ENCODE assay signal across 9 mouse cellular contexts in genomic region chr12:9573682-9574081, GRCm38 (mm10). TPM values are rescaled to one million over a fixed set of nuclear protein-coding genes. Genes with fewer than 3 reads are reported as not detected.
A peak's percentile ranks its signal among the peaks of the same experiment; 100 is the strongest.
DNase-seq lines count a peak whose midpoint lies in the region; ATAC-seq and TF ChIP-seq lines count a peak whose summit lies in the region.
"Had no signal": no experiment of that assay in that cellular context is flagged by ENCODE, and none has a peak within 500 bp of the region (broad histone marks: within the 10 kb centered on the region; RNA-seq: fewer than 3 reads in every experiment).

No protein-coding gene starts in this region.

- peaks cover 36% of the 10 kb centered on the region for H3K27me3 ChIP-seq in lung, embryonic 16.5 days (ENCODE audit: control insufficient read depth, insufficient read depth, low read depth, low read length)
- peaks cover 74% of the 10 kb centered on the region for H3K27me3 ChIP-seq in hindbrain, embryonic 11.5 days (ENCODE audit: control insufficient read depth, insufficient read depth, low read length)
- H3K27me3 ChIP-seq in liver, embryonic 15.5 days = peaks cover 91% of the 10 kb centered on the region
- peaks cover 6% of the 10 kb centered on the region; the same call in 1 of the 2 replicates for H3K27me3 ChIP-seq in stomach, postnatal 0 days (ENCODE audit: control insufficient read depth, insufficient read depth, low read length)
- H3K27me3 ChIP-seq: Patski had no signal

- no peak for TF ChIP-seq POLR2A in lung, adult 2 months (IDR thresholded peaks at IDR 0.05; ENCODE audit: borderline replicate concordance, extremely low read depth, low read depth, low read length)

- H3K9me3 ChIP-seq in lung, embryonic 16.5 days (ENCODE audit: control insufficient read depth, low read length) = no peaks in the 10 kb centered on the region
- no peaks in the 10 kb centered on the region for H3K9me3 ChIP-seq in hindbrain, embryonic 11.5 days (ENCODE audit: control insufficient read depth, low read length)
- no peaks in the 10 kb centered on the region for H3K9me3 ChIP-seq in liver, embryonic 15.5 days (replicated peaks)
- H3K9me3 ChIP-seq in stomach, postnatal 0 days (ENCODE audit: control insufficient read depth, low read length) = no peaks in the 10 kb centered on the region

- H3K4me1 ChIP-seq in lung, embryonic 16.5 days (replicated peaks; ENCODE audit: control insufficient read depth, insufficient read depth, low read length) = peaks cover 9% of the 10 kb centered on the region
- H3K4me1 ChIP-seq in lung, adult 2 months (ENCODE audit: control insufficient read depth, insufficient read depth, low read length) = 0 out of 2 replicates have a peak, but pooled peaks cover 3% of the 10 kb centered on the region
- H3K4me1 ChIP-seq in hindbrain, embryonic 11.5 days (replicated peaks; ENCODE audit: control insufficient read depth, insufficient read depth, low read length) = no peaks in the 10 kb centered on the region
- no peaks in the 10 kb centered on the region for H3K4me1 ChIP-seq in liver, embryonic 15.5 days (replicated peaks)
- H3K4me1 ChIP-seq in stomach, postnatal 0 days (replicated peaks; ENCODE audit: control insufficient read depth, insufficient read depth) = no peaks in the 10 kb centered on the region

- 9% methylated on average over 12 of the region's 12 CpGs for WGBS in lung, embryonic 16.5 days
- 13% methylated on average over 12 of the region's 12 CpGs for WGBS in lung, adult 2 months
- 2% methylated on average over 12 of the region's 12 CpGs for WGBS in hindbrain, embryonic 11.5 days
- WGBS in liver, embryonic 15.5 days (ENCODE audit: insufficient replicate concordance) = 4% methylated on average over 12 of the region's 12 CpGs
- 13% methylated on average over 12 of the region's 12 CpGs for WGBS in stomach, postnatal 0 days

- no peak for TF ChIP-seq CTCF in lung, adult 2 months (IDR thresholded peaks at IDR 0.05; ENCODE audit: insufficient read depth, low read length)
- no peak for TF ChIP-seq CTCF in stomach, postnatal 0 days (IDR thresholded peaks at IDR 0.05; ENCODE audit: low read depth)

- peak overlapping the region; percentile 74 for H3K4me2 ChIP-seq in lung, embryonic 16.5 days (ENCODE audit: low read depth, low read length)
- H3K4me2 ChIP-seq in hindbrain, embryonic 11.5 days (replicated peaks; ENCODE audit: low read depth, low read length) = peak overlapping the region; percentile 68
- H3K4me2 ChIP-seq in liver, embryonic 15.5 days = peak overlapping the region; percentile 53
- H3K4me2 ChIP-seq in stomach, postnatal 0 days (replicated peaks; ENCODE audit: low read depth) = peak overlapping the region; percentile 60

- no peaks in the 10 kb centered on the region for H3K36me3 ChIP-seq in lung, embryonic 16.5 days (ENCODE audit: control insufficient read depth, insufficient read depth, low read length)
- H3K36me3 ChIP-seq in hindbrain, embryonic 11.5 days (ENCODE audit: control insufficient read depth, insufficient read depth, low read length) = no peaks in the 10 kb centered on the region
- no peaks in the 10 kb centered on the region for H3K36me3 ChIP-seq in liver, embryonic 15.5 days (replicated peaks)
- no peaks in the 10 kb centered on the region for H3K36me3 ChIP-seq in stomach, postnatal 0 days (ENCODE audit: control insufficient read depth, insufficient read depth, low read length)

- H3K4me3 ChIP-seq in lung, embryonic 16.5 days (ENCODE audit: low read length) = peak overlapping the region; percentile 61
- no peak overlapping the region for H3K4me3 ChIP-seq in lung, adult 2 months (replicated peaks; ENCODE audit: extremely low read depth, low read depth, low read length)
- H3K4me3 ChIP-seq in hindbrain, embryonic 11.5 days (ENCODE audit: low read depth, low read length) = peak overlapping the region; percentile 34
- 0 out of 2 replicates have a peak overlapping the region, but pooled peaks have one; percentile 35 for H3K4me3 ChIP-seq in liver, embryonic 15.5 days (replicated peaks)
- H3K4me3 ChIP-seq in stomach, postnatal 0 days (ENCODE audit: low read depth, low read length) = peak overlapping the region; percentile 60

- no peak overlapping the region for H3K27ac ChIP-seq in lung, embryonic 16.5 days (ENCODE audit: low read length)
- H3K27ac ChIP-seq in hindbrain, embryonic 11.5 days (ENCODE audit: low read depth, low read length) = no peak overlapping the region
- no peak overlapping the region for H3K27ac ChIP-seq in liver, embryonic 15.5 days (replicated peaks)
- H3K27ac ChIP-seq in stomach, postnatal 0 days (replicated peaks) = peak overlapping the region; percentile 31; the same call in 1 of the 2 replicates
- H3K27ac ChIP-seq: macrophage had no signal

- peak; percentile 15; the same call in 1 of the 2 replicates for ATAC-seq in lung, embryonic 16.5 days (ENCODE audit: low read depth)
- ATAC-seq in hindbrain, embryonic 11.5 days (ENCODE audit: low FRiP score) = no peak
- no peak for ATAC-seq in liver, embryonic 15.5 days (ENCODE audit: insufficient read depth)
- ATAC-seq in stomach, postnatal 0 days (ENCODE audit: low FRiP score, low TSS enrichment) = no peak
- no peak for ATAC-seq in erythroid progenitor cell, adult 5-6 weeks (replicated peaks; ENCODE audit: low FRiP score, poor library complexity, severe bottlenecking)
- ATAC-seq: Patski had no signal

- DNase-seq in lung, adult 2 months = no peak
- peak; percentile 43 for DNase-seq in hindbrain, embryonic 11.5 days (ENCODE audit: low spot score)
- DNase-seq in stomach, postnatal 0 days (ENCODE audit: low spot score) = no peak
- no peak for DNase-seq in lung, postnatal 4 days

- peak overlapping the region; percentile 31 for H3K9ac ChIP-seq in lung, embryonic 16.5 days (ENCODE audit: low read length)
- H3K9ac ChIP-seq in hindbrain, embryonic 11.5 days (ENCODE audit: low read depth, low read length) = no peak overlapping the region
- no peak overlapping the region for H3K9ac ChIP-seq in liver, embryonic 15.5 days
- H3K9ac ChIP-seq in stomach, postnatal 0 days (ENCODE audit: low read length) = peak overlapping the region; percentile 18; the same call in 1 of the 2 replicates

- TF ChIP-seq EP300 in stomach, postnatal 0 days (optimal IDR thresholded peaks at IDR 0.05) = no peak

RNA-seq across cellular contexts. Expression of gene Osr1, which starts 3.8 kb away (rescaled TPM):
- polyA plus RNA-seq in lung, embryonic 16.5 days (2015; fragmentation: Nextera tagmentation; extraction: Ambion mirVana) = 18.1 and 20.7 TPM in 2 replicates
- polyA plus RNA-seq in lung, adult 2 months (2012; rRNA removed) = 28.3 and 34.2 TPM in 2 replicates
- 9.9 and 13.6 TPM in 2 replicates for polyA plus RNA-seq in hindbrain, embryonic 11.5 days (2014; fragmentation: Nextera tagmentation; extraction: Ambion mirVana)
- polyA plus RNA-seq in liver, embryonic 15.5 days (2015; fragmentation: Nextera tagmentation; extraction: Ambion mirVana) = 0.50 and 0.63 TPM in 2 replicates
- 17.0 and 18.5 TPM in 2 replicates for polyA plus RNA-seq in stomach, postnatal 0 days (2015; fragmentation: Nextera tagmentation; extraction: Ambion mirVana)
- total RNA-seq in erythroid progenitor cell, adult 5-6 weeks (2015; ENCODE audit: low replicate concordance) = not detected in 2 replicates
- not detected in 2 replicates for total RNA-seq in erythroid progenitor cell, adult 5-6 weeks (2017; ENCODE audit: low replicate concordance)
- polyA plus RNA-seq: macrophage had no signal

Comparison
In these comparisons a context has a peak if more than half of its experiments do, and no peak if none do; other contexts are left out.
1. H3K9ac ChIP-seq: peak in lung, embryonic 16.5 days (single experiment) and stomach, postnatal 0 days (single experiment); none in hindbrain, embryonic 11.5 days (single experiment) and liver, embryonic 15.5 days (single experiment).
2. Peak in every context shown above with its lines, with median percentiles within 50 percentile points of each other: H3K4me2 ChIP-seq.